Mouse (Mus musculus) kidney, postnatal 0 days (tissue): ENCODE data around the gene Lrrc8c. TPM values are rescaled to one million over a fixed set of nuclear protein-coding genes. Genes with fewer than 3 reads are reported as not detected.

ENCODE experiments used
- ATAC-seq: fragments of 200-750 bp; cut with Nextera tagmentation; replicated peaks from 2 replicates; pipeline ENCODE4 v1.8.0; 2017; ENCODE audit warnings: low read depth, moderate number of reproducible peaks, moderate TSS enrichment, moderate library complexity; ENCODE audit not compliant: low FRiP score
- DNase-seq: peaks from one replicate; pipeline ENCODE4 v3.0.0-alpha.2; 2016; ENCODE audit warnings: low spot score
- H3K27ac ChIP-seq: fragments of 300-500 bp; sonication (generic); 2 replicates; pipeline ENCODE4 v1.5.1; 2014; ENCODE audit warnings: mild to moderate bottlenecking
- H3K27me3 ChIP-seq: fragments of 300-500 bp; sonication (generic); 2 replicates; pipeline ENCODE4 v1.6.1; 2014; ENCODE audit warnings: low read length, mixed read lengths; ENCODE audit not compliant: insufficient read depth
- H3K36me3 ChIP-seq: fragments of 300-500 bp; sonication (generic); 2 replicates; pipeline ENCODE4 v1.6.1; 2014; ENCODE audit warnings: low read length, mixed read lengths; ENCODE audit not compliant: insufficient read depth
- H3K4me1 ChIP-seq: fragments of 300-500 bp; sonication (generic); replicated peaks from 2 replicates; pipeline ENCODE4 v1.6.1; 2014; ENCODE audit warnings: antibody characterized with exemption, low read length, mixed read lengths; ENCODE audit not compliant: insufficient read depth
- H3K4me2 ChIP-seq: fragments of 300-500 bp; sonication (generic); 2 replicates; pipeline ENCODE4 v1.6.1; 2014; ENCODE audit warnings: mild to moderate bottlenecking, low read length, moderate library complexity, mixed read lengths
- H3K4me3 ChIP-seq: fragments of 300-500 bp; sonication (generic); replicated peaks from 2 replicates; pipeline ENCODE4 v1.5.1; 2014; ENCODE audit warnings: low read depth, low read length
- H3K9ac ChIP-seq: fragments of 300-500 bp; sonication (generic); 2 replicates; pipeline ENCODE4 v1.6.1; 2014; ENCODE audit warnings: low read depth, low read length
- H3K9me3 ChIP-seq: fragments of 300-500 bp; sonication (generic); replicated peaks from 2 replicates; pipeline ENCODE4 v1.6.1; 2016; ENCODE audit warnings: low read length, inconsistent platforms, mixed read lengths
- CTCF ChIP-seq: IDR thresholded peaks from 2 replicates; pipeline ENCODE4 v1.5.1; 2016; ENCODE audit warnings: antibody characterized with exemption, low read depth, mild to moderate bottlenecking, moderate library complexity
- WGBS: fragments of 180-500 bp; shearing (Covaris S2); extraction: QIAGEN DNeasy Blood & Tissue Kit; methylation state at CpG from one replicate; pipeline ENCODE4 v1.1.7; 2014; 5-methylcytosine and 5-hydroxymethylcytosine counted together
- polyA plus RNA-seq: library from polyadenylated mRNA; unstranded; fragments of >200 nt; fragmentation: Nextera tagmentation; extraction: Ambion mirVana; gene quantifications from 2 replicates; pipeline ENCODE4 v1.2.1, GENCODE M21; 2015

Lrrc8c gene
- polyA plus RNA-seq, 1 experiment from 2014 or later = 14.8 TPM

GRCm38 (mm10) chr5:105526107-105526645 lies 7.0 kb downstream of the Lrrc8c start:
- no peak overlapping the region for H3K9ac ChIP-seq
- DNase-seq = no peak
- ATAC-seq = no peak
- H3K27ac ChIP-seq = no peak overlapping the region
- TF ChIP-seq CTCF = no peak
- no peaks in the 10 kb centered on the region for H3K9me3 ChIP-seq
- no peak overlapping the region for H3K4me2 ChIP-seq
- H3K36me3 ChIP-seq = no peaks in the 10 kb centered on the region
- H3K4me3 ChIP-seq = no peak overlapping the region
- H3K27me3 ChIP-seq = no peaks in the 10 kb centered on the region
- H3K4me1 ChIP-seq = 0 out of 2 replicates have a peak, but pooled peaks cover 3% of the 10 kb centered on the region
- WGBS = 90% methylated on average over 4 of the region's 4 CpGs

- no peak for DNase-seq
- 76% methylated on average over 9 of the region's 9 CpGs for WGBS
These were observed 7.6 kb downstream of the Lrrc8c start for GRCm38 (mm10) chr5:105526766-105527165.

GRCm38 (mm10) chr5:105527477-105528331 lies 8.5 kb downstream of the Lrrc8c start:
- Histone ChIP-seq H3K9ac (no peak overlapping the region), H3K36me3 (no peaks in the 10 kb centered on the region), H3K4me1 (0 out of 2 replicates have a peak, but pooled peaks cover 3% of the 10 kb centered on the region), H3K4me3 (no peak overlapping the region), H3K27ac (no peak overlapping the region), H3K9me3 (no peaks in the 10 kb centered on the region), H3K4me2 (peak overlapping the region; percentile 13; the same call in 1 of the 2 replicates), H3K27me3 (no peaks in the 10 kb centered on the region)
- ATAC-seq (no peak), DNase-seq (peak; percentile 27)
- no peak for TF ChIP-seq CTCF
- 73% methylated on average over 23 of the region's 23 CpGs for WGBS

More at GRCm38 (mm10) chr5:105526766-105527165, 7.6 kb downstream of the Lrrc8c start:
- Histone ChIP-seq H3K27ac (no peak overlapping the region), H3K4me3 (no peak overlapping the region), H3K27me3 (no peaks in the 10 kb centered on the region), H3K4me1 (0 out of 2 replicates have a peak, but pooled peaks cover 3% of the 10 kb centered on the region), H3K9ac (no peak overlapping the region), H3K9me3 (no peaks in the 10 kb centered on the region), H3K36me3 (no peaks in the 10 kb centered on the region), H3K4me2 (no peak overlapping the region)
- no peak for ATAC-seq
- no peak for TF ChIP-seq CTCF

- Histone ChIP-seq H3K4me1 (0 out of 2 replicates have a peak, but pooled peaks cover 3% of the 10 kb centered on the region), H3K36me3 (no peaks in the 10 kb centered on the region), H3K9me3 (no peaks in the 10 kb centered on the region), H3K4me3 (no peak overlapping the region), H3K4me2 (no peak overlapping the region), H3K9ac (no peak overlapping the region), H3K27me3 (no peaks in the 10 kb centered on the region), H3K27ac (no peak overlapping the region)
- no peak for TF ChIP-seq CTCF
- 52% methylated on average over 6 of the region's 6 CpGs for WGBS
- ATAC-seq (no peak), DNase-seq (peak; percentile 36)
These were observed 11.4 kb downstream of the Lrrc8c start for GRCm38 (mm10) chr5:105530576-105530975.

- no peaks in the 10 kb centered on the region for H3K9me3 ChIP-seq
- no peak overlapping the region for H3K9ac ChIP-seq
- DNase-seq (no peak), ATAC-seq (no peak)
- no peak overlapping the region for H3K4me3 ChIP-seq
- no peak for TF ChIP-seq CTCF
- no peak overlapping the region for H3K27ac ChIP-seq
- 89% methylated on average over 3 of the region's 3 CpGs for WGBS
- H3K4me2 ChIP-seq = no peak overlapping the region
- no peaks in the 10 kb centered on the region for H3K36me3 ChIP-seq
- no peaks in the 10 kb centered on the region for H3K27me3 ChIP-seq
- peaks cover 3% of the 10 kb centered on the region; the same call in 1 of the 2 replicates for H3K4me1 ChIP-seq
These were observed 16.0 kb downstream of the Lrrc8c start for GRCm38 (mm10) chr5:105535186-105535585.

GRCm38 (mm10) chr5:105536172-105536571 lies 17.0 kb downstream of the Lrrc8c start:
- no peak for TF ChIP-seq CTCF
- Histone ChIP-seq H3K27ac (no peak overlapping the region), H3K4me3 (no peak overlapping the region), H3K36me3 (no peaks in the 10 kb centered on the region), H3K9ac (no peak overlapping the region), H3K4me1 (peaks cover 3% of the 10 kb centered on the region; the same call in 1 of the 2 replicates), H3K9me3 (no peaks in the 10 kb centered on the region), H3K4me2 (no peak overlapping the region), H3K27me3 (no peaks in the 10 kb centered on the region)
- DNase-seq (no peak), ATAC-seq (no peak)
- WGBS = 97% methylated on average over 2 of the region's 2 CpGs
